Mouse (Mus musculus): ENCODE results near the gene Rnf43.

Rnf43 gene

GRCm38 (mm10) chr11:87757001-87757954 is 94.8 kb downstream of the Rnf43 start:
- ATAC-seq (ENCODE audit: insufficient number of reproducible peaks, low FRiP score, low TSS enrichment) = no peak

- no peak for ATAC-seq (ENCODE audit: insufficient number of reproducible peaks, low FRiP score, low TSS enrichment)
These were observed 95.8 kb downstream of the Rnf43 start for GRCm38 (mm10) chr11:87758161-87758911.

- no peak for ATAC-seq (ENCODE audit: insufficient number of reproducible peaks, low FRiP score, low TSS enrichment)
These were observed 96.6 kb downstream of the Rnf43 start for GRCm38 (mm10) chr11:87758957-87759608.

- ATAC-seq (ENCODE audit: insufficient number of reproducible peaks, low FRiP score, low TSS enrichment) = no peak
These were observed 97.1 kb downstream of the Rnf43 start for GRCm38 (mm10) chr11:87759609-87760005.

- ATAC-seq (ENCODE audit: insufficient number of reproducible peaks, low FRiP score, low TSS enrichment) = peak; percentile 62; the same call in 1 of the 2 replicates
These were observed 98.0 kb downstream of the Rnf43 start, which contains the start of gene Tspoap1 for GRCm38 (mm10) chr11:87760301-87761081. Gene Tspoap1 (plus strand): TSS chr11:87760541.

GRCm38 (mm10) chr11:87761181-87761721 is 98.7 kb downstream of the Rnf43 start:
- ATAC-seq (ENCODE audit: insufficient number of reproducible peaks, low FRiP score, low TSS enrichment) = no peak

GRCm38 (mm10) chr11:87761806-87762701 is 99.5 kb downstream of the Rnf43 start:
- ATAC-seq (ENCODE audit: insufficient number of reproducible peaks, low FRiP score, low TSS enrichment) = no peak

- ATAC-seq (ENCODE audit: insufficient number of reproducible peaks, low FRiP score, low TSS enrichment) = no peak
These were observed 100.3 kb downstream of the Rnf43 start for GRCm38 (mm10) chr11:87762702-87763385.

GRCm38 (mm10) chr11:87763511-87763987 is 101.0 kb downstream of the Rnf43 start:
- ATAC-seq (ENCODE audit: insufficient number of reproducible peaks, low FRiP score, low TSS enrichment) = peak; percentile 31; the same call in 1 of the 2 replicates

- peak; percentile 28; the same call in 1 of the 2 replicates for ATAC-seq (ENCODE audit: insufficient number of reproducible peaks, low FRiP score, low TSS enrichment)
These were observed 101.7 kb downstream of the Rnf43 start for GRCm38 (mm10) chr11:87763988-87764876.

- ATAC-seq (ENCODE audit: insufficient number of reproducible peaks, low FRiP score, low TSS enrichment) = no peak
These were observed 106.2 kb downstream of the Rnf43 start for GRCm38 (mm10) chr11:87768745-87769144.

- no peak for ATAC-seq (ENCODE audit: insufficient number of reproducible peaks, low FRiP score, low TSS enrichment)
These were observed 108.5 kb downstream of the Rnf43 start for GRCm38 (mm10) chr11:87770989-87771388.

- ATAC-seq (ENCODE audit: insufficient number of reproducible peaks, low FRiP score, low TSS enrichment) = no peak
These were observed 109.8 kb downstream of the Rnf43 start for GRCm38 (mm10) chr11:87772354-87772753.

- peak; percentile 65 for ATAC-seq (ENCODE audit: insufficient number of reproducible peaks, low FRiP score, low TSS enrichment)
These were observed 115.7 kb downstream of the Rnf43 start for GRCm38 (mm10) chr11:87778100-87778765.

GRCm38 (mm10) chr11:87778915-87779314 is 116.4 kb downstream of the Rnf43 start:
- ATAC-seq (ENCODE audit: insufficient number of reproducible peaks, low FRiP score, low TSS enrichment) = peak; percentile 36; the same call in 1 of the 2 replicates

- no peak for ATAC-seq (ENCODE audit: insufficient number of reproducible peaks, low FRiP score, low TSS enrichment)
These were observed 116.9 kb downstream of the Rnf43 start for GRCm38 (mm10) chr11:87779392-87779791.

Data from cerebellum, adult (tissue).